ENCODE assay signal across 19 mouse cellular contexts in genomic region chr2:50417135-50417534, GRCm38 (mm10).
DNase-seq lines count a peak whose midpoint lies in the region; ATAC-seq lines count a peak whose summit lies in the region.
"Had no signal": no experiment of that assay in that cellular context is flagged by ENCODE, and none has a peak within 500 bp of the region (broad histone marks: within the 10 kb centered on the region; RNA-seq: fewer than 3 reads in every experiment).

No protein-coding gene starts in this region.

- no peak overlapping the region for H3K4me3 ChIP-seq in lung, embryonic 15.5 days
- no peak overlapping the region for H3K4me3 ChIP-seq in lung, embryonic 16.5 days (ENCODE audit: low read length)

- H3K36me3 ChIP-seq in lung, embryonic 15.5 days: no peaks in the 10 kb centered on the region
- H3K36me3 ChIP-seq in lung, embryonic 16.5 days (ENCODE audit: control insufficient read depth, insufficient read depth, low read length): no peaks in the 10 kb centered on the region
- H3K36me3 ChIP-seq: G1E had no signal

- peak; percentile 62; the same call in 1 of the 2 replicates for ATAC-seq in lung, embryonic 15.5 days (ENCODE audit: borderline replicate concordance, extremely low read depth, low FRiP score, low TSS enrichment)
- ATAC-seq in lung, embryonic 16.5 days (ENCODE audit: low read depth): peak; percentile 59; the same call in 1 of the 2 replicates
- ATAC-seq: activated CD4-positive, CD25-positive, alpha-beta regulatory T cell, adult 4 months; CD4-positive, CD25-positive, alpha-beta regulatory T cell, adult 4 months; Patski had no signal

- WGBS in lung, embryonic 15.5 days: 80% methylated on average over 5 of the region's 5 CpGs
- 76% methylated on average over 5 of the region's 5 CpGs for WGBS in lung, embryonic 16.5 days

- no peaks in the 10 kb centered on the region for H3K4me1 ChIP-seq in lung, embryonic 15.5 days
- 0 out of 2 replicates have a peak, but pooled peaks cover 3% of the 10 kb centered on the region for H3K4me1 ChIP-seq in lung, embryonic 16.5 days (replicated peaks; ENCODE audit: control insufficient read depth, insufficient read depth, low read length)

- no peaks in the 10 kb centered on the region; the same call in 1 of the 2 replicates for H3K27me3 ChIP-seq in lung, embryonic 15.5 days
- peaks cover 3% of the 10 kb centered on the region for H3K27me3 ChIP-seq in lung, embryonic 16.5 days (ENCODE audit: control insufficient read depth, insufficient read depth, low read depth, low read length)
- H3K27me3 ChIP-seq: CH12.LX, Patski had no signal

- no peak for DNase-seq in lung, postnatal 10 days
- no peak for DNase-seq in lung, postnatal 36 days
- DNase-seq: adrenal gland, adult 2 months; adrenal gland, adult 8-10 months; adrenal gland, postnatal 10 days; adrenal gland, postnatal 14 days; adrenal gland, postnatal 25 days; adrenal gland, postnatal 36 days; B cell, adult 2 months; cerebellum, adult 11 months; cerebellum, adult 11-12 months; cerebellum, adult 18-20 months had no signal

- peak overlapping the region; percentile 64 for H3K27ac ChIP-seq in lung, embryonic 15.5 days
- H3K27ac ChIP-seq in lung, embryonic 16.5 days (ENCODE audit: low read length): peak overlapping the region; percentile 73

- no peak overlapping the region for H3K9ac ChIP-seq in lung, embryonic 15.5 days
- H3K9ac ChIP-seq in lung, embryonic 16.5 days (ENCODE audit: low read length): no peak overlapping the region

- H3K4me2 ChIP-seq in lung, embryonic 15.5 days: no peak overlapping the region
- no peak overlapping the region for H3K4me2 ChIP-seq in lung, embryonic 16.5 days (ENCODE audit: low read depth, low read length)

- no peaks in the 10 kb centered on the region for H3K9me3 ChIP-seq in lung, embryonic 15.5 days
- no peaks in the 10 kb centered on the region for H3K9me3 ChIP-seq in lung, embryonic 16.5 days (ENCODE audit: control insufficient read depth, low read length)
